Mouse (Mus musculus): ENCODE data around the gene Gm4869.

The Gm4869 gene

GRCm38 (mm10) chr5:140472336-140472735 is 26.9 kb downstream of the Gm4869 start:
- no peak for DNase-seq

GRCm38 (mm10) chr5:140481458-140481857 is 36.0 kb downstream of the Gm4869 start:
- DNase-seq, result no peak

- DNase-seq, result no peak
Observed at GRCm38 (mm10) chr5:140491142-140491541, 45.7 kb downstream of the Gm4869 start.

- no peak for DNase-seq
Observed at GRCm38 (mm10) chr5:140492684-140493233, 47.3 kb downstream of the Gm4869 start.

- no peak for DNase-seq
Observed at GRCm38 (mm10) chr5:140498176-140498575, 52.7 kb downstream of the Gm4869 start.

- no peak for DNase-seq
Observed at GRCm38 (mm10) chr5:140500736-140501135, 55.3 kb downstream of the Gm4869 start.

- DNase-seq, result peak in 1 of 2 experiments; percentile 5
Observed at GRCm38 (mm10) chr5:140501982-140502836, 56.8 kb downstream of the Gm4869 start.

GRCm38 (mm10) chr5:140502925-140503324 is 57.5 kb downstream of the Gm4869 start:
- DNase-seq, result peak; percentile 85

GRCm38 (mm10) chr5:140505208-140505780 is 59.8 kb downstream of the Gm4869 start, which contains the start of gene Chst12:
Gene Chst12, plus strand, starts transcription at chr5:140505550.
- peak; percentile 99 for DNase-seq

- no peak for DNase-seq
Observed at GRCm38 (mm10) chr5:140506096-140506794, 60.8 kb downstream of the Gm4869 start.

GRCm38 (mm10) chr5:140507466-140508208 is 62.2 kb downstream of the Gm4869 start:
- no peak for DNase-seq

- DNase-seq, result no peak
Observed at GRCm38 (mm10) chr5:140508686-140509085, 63.2 kb downstream of the Gm4869 start.

GRCm38 (mm10) chr5:140509204-140509603 is 63.8 kb downstream of the Gm4869 start:
- no peak for DNase-seq

GRCm38 (mm10) chr5:140510012-140511000 is 64.9 kb downstream of the Gm4869 start:
- DNase-seq, result no peak

GRCm38 (mm10) chr5:140513921-140514320 is 68.5 kb downstream of the Gm4869 start:
- no peak for DNase-seq

- DNase-seq, result no peak
Observed at GRCm38 (mm10) chr5:140514799-140515486, 69.5 kb downstream of the Gm4869 start.

GRCm38 (mm10) chr5:140517159-140517920 is 71.9 kb downstream of the Gm4869 start:
- no peak for DNase-seq

- DNase-seq, result no peak
Observed at GRCm38 (mm10) chr5:140517921-140518230, 72.4 kb downstream of the Gm4869 start.

- DNase-seq, result no peak
Observed at GRCm38 (mm10) chr5:140521196-140521595, 75.8 kb downstream of the Gm4869 start.

- no peak for DNase-seq
Observed at GRCm38 (mm10) chr5:140526754-140527153, 81.3 kb downstream of the Gm4869 start.

Data from kidney, adult 8-10 months (tissue).